Mouse (Mus musculus): ENCODE measurements around the gene Gm20547. TPM values are rescaled to one million over a fixed set of nuclear protein-coding genes. Genes with fewer than 3 reads are reported as not detected.
A peak's percentile ranks its signal among the peaks of the same experiment; 100 is the strongest.
"Not testable (repeated sequence)": the region's sequence is repeated elsewhere in the genome, so short reads cannot be mapped to it uniquely, and the experiment has no call there.

Gm20547 gene
- polyA plus RNA-seq, 1 experiment from 2014 or later: not detected

DNA sequence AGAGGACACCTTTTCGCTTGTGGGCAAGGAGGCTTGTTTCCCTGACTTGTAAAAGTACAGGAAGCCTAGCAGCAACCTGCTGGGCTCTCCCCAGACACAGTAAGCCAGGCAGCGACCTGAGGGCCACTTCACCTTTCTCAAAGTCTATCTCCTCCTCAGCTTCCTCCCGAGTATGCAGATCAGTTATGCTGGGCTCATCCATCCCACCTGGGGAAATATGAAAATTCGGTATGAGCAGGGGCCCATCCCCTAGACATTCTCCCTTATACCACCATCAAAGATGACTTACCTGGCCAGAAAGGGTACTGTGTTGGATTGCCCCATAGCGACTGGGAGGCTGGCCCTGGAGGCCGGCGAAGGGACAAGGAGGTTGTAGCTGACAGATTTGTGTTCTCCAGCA lies 34.2 kb downstream of the Gm20547 start:
- Histone ChIP-seq H3K27ac (no peak overlapping the region), H3K4me3 (no peak overlapping the region), H3K9ac (no peak overlapping the region), H3K27me3 (no peaks in the 10 kb centered on the region), H3K4me2 (no peak overlapping the region), H3K4me1 (peaks cover 20% of the 10 kb centered on the region), H3K9me3 (no peaks in the 10 kb centered on the region), H3K36me3 (peaks cover 53% of the 10 kb centered on the region)
- 91% methylated on average over 7 of the region's 7 CpGs for WGBS
- ATAC-seq (ENCODE audit: borderline replicate concordance, extremely low read depth, low FRiP score, low TSS enrichment): no peak

DNA sequence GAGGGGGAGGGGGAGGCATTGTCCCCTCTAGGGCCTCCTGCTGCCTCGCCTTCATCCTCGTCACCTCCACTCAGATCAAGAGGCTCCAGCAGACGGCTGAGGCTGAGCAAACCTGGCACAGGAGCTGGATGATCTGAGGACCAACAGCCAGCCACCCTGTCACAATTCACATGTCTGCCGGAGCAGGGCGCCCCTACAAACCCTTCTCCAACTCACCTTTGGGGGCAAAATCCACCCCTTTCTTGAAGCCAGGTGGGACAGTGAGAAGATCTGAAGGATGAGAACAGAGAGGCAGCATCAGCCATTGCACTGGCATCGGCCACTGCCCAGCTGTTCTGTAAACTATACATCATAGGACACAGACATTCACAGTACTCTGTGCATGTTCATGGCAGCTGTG lies 34.6 kb downstream of the Gm20547 start:
- no peaks in the 10 kb centered on the region for H3K9me3 ChIP-seq
- H3K4me2 ChIP-seq: no peak overlapping the region
- WGBS: 84% methylated on average over 6 of the region's 6 CpGs
- H3K9ac ChIP-seq: no peak overlapping the region
- peaks cover 20% of the 10 kb centered on the region for H3K4me1 ChIP-seq
- H3K27ac ChIP-seq: no peak overlapping the region
- ATAC-seq (ENCODE audit: borderline replicate concordance, extremely low read depth, low FRiP score, low TSS enrichment): no peak
- no peak overlapping the region for H3K4me3 ChIP-seq
- H3K27me3 ChIP-seq: no peaks in the 10 kb centered on the region
- H3K36me3 ChIP-seq: peaks cover 53% of the 10 kb centered on the region

DNA sequence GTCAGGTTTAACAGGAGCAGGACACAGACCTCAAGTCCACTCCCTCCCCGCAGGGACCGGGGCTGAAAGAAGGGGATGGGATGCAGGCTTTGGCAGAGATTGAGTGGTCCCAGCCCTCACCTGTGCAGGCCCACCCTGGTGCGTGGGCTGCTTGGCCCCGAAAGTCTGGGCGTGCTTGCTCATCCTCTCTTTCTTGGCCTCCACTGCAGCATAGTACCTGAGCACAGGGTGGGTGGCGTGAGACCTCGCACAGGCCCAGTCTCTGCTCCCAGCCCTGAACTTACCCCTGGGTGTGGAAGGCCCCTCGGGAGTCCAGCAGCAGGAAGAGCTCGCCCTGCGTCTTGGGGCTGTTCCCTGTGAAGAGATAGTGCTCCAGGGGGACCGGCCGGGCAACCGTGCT lies 37.0 kb downstream of the Gm20547 start:
- no peak overlapping the region for H3K9ac ChIP-seq
- WGBS: 90% methylated on average over 13 of the region's 13 CpGs
- ATAC-seq (ENCODE audit: borderline replicate concordance, extremely low read depth, low FRiP score, low TSS enrichment): no peak
- no peak overlapping the region for H3K4me2 ChIP-seq
- H3K27ac ChIP-seq: no peak overlapping the region
- H3K36me3 ChIP-seq: peaks cover 71% of the 10 kb centered on the region
- H3K9me3 ChIP-seq: no peaks in the 10 kb centered on the region
- H3K27me3 ChIP-seq: no peaks in the 10 kb centered on the region
- no peak overlapping the region for H3K4me3 ChIP-seq
- peaks cover 7% of the 10 kb centered on the region for H3K4me1 ChIP-seq

DNA sequence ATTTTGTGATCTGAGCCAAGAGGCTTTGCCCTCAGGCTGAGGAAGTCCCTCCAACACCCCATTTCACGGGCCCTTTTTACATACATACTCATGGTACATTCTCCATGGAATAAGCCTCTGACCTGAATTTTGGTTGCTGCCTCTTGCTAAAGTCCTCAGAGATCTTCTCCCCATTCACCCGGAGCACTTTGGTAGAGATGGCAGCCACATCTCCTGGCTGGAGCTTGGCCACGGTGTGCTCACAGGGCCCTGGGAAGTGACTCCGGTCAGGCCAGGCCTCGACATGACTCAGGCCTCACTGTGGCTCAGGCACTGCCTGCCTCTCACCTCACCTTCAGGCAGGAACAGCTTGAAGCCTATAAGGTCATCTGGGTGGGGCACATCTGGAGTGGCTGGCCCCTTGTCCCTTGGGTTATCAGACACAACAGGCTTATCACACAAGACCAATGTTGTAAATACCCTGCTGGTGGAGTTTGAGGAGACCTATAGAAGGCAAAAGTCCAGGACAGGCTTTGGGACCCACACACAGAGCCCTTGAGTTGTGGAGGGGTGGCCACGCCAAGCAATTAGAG lies 41.0 kb downstream of the Gm20547 start:
- Histone ChIP-seq H3K36me3 (peaks cover 62% of the 10 kb centered on the region), H3K4me3 (no peak overlapping the region), H3K9me3 (no peaks in the 10 kb centered on the region), H3K4me2 (no peak overlapping the region), H3K9ac (no peak overlapping the region), H3K27ac (no peak overlapping the region), H3K4me1 (peaks cover 14% of the 10 kb centered on the region), H3K27me3 (no peaks in the 10 kb centered on the region)
- no peak for ATAC-seq (ENCODE audit: borderline replicate concordance, extremely low read depth, low FRiP score, low TSS enrichment)
- 83% methylated on average over 6 of the region's 6 CpGs for WGBS

DNA sequence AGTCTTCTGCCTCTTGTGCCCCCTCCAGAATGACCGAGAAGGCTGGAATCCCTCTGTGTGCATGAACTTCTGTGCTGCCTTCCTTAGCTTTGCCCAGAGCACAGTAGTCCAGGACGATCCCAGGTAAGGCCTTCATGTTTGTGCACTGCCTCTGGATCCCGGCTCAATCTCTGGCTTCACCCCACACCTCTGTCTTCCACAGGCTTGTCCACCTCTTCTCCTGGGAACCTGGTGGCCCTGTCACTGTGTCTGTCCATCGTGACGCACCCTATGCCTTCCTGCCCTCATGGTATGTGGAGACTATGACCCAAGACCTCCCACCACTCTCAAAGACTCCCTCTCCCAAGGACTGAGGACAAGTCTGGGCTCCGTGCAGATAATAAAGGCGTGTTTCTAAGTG lies 43.1 kb downstream of the Gm20547 start:
- H3K9me3 ChIP-seq: no peaks in the 10 kb centered on the region
- no peak overlapping the region for H3K27ac ChIP-seq
- 83% methylated on average over 7 of the region's 7 CpGs for WGBS
- ATAC-seq (ENCODE audit: borderline replicate concordance, extremely low read depth, low FRiP score, low TSS enrichment): no peak
- H3K4me1 ChIP-seq: peaks cover 18% of the 10 kb centered on the region
- peaks cover 43% of the 10 kb centered on the region for H3K36me3 ChIP-seq
- H3K4me2 ChIP-seq: peak overlapping the region; percentile 6; the same call in 1 of the 2 replicates
- H3K9ac ChIP-seq: no peak overlapping the region
- H3K4me3 ChIP-seq: no peak overlapping the region
- no peaks in the 10 kb centered on the region for H3K27me3 ChIP-seq

DNA sequence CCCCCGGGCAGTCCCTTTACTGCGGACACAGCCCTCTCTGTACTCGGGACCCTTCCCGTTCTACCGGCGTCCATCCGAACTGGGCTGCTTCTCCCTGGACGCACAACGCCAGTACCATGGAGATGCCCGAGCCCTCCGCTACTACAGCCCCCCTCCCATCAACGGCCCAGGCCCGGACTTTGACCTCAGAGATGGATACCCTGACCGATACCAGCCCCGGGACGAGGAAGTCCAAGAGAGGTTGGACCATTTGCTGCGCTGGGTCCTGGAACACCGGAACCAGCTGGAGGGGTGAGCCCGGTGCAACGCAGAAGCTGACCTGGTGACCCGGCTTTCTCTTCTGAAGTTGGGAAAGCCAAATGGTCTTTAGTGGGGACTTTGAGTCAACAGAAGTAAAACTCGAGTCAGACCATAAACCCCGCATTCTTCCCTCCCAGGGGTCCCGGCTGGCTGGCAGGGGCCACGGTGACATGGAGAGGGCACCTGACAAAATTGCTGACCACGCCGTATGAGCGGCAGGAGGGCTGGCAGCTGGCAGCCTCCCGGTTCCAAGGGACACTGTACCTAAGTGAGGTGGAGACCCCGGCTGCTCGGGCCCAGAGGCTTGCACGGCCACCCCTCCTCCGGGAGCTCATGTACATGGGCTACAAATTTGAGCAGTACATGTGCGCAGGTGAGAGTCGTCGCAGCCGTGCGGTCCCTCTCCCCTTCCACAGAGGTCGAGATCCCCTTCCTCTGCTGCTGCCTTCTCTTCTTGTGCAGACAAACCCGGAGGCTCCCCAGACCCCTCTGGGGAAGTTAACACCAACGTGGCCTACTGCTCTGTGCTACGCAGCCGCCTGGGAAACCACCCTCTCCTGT lies 44.1 kb downstream of the Gm20547 start:
- Histone ChIP-seq H3K9ac (peak overlapping the region; percentile 65), H3K27ac (peak overlapping the region; percentile 69; the same call in 1 of the 2 replicates), H3K4me3 (peak overlapping the region; percentile 89), H3K4me1 (peaks cover 18% of the 10 kb centered on the region), H3K9me3 (no peaks in the 10 kb centered on the region), H3K36me3 (peaks cover 43% of the 10 kb centered on the region), H3K4me2 (peak overlapping the region; percentile 99), H3K27me3 (no peaks in the 10 kb centered on the region)
- WGBS: 33% methylated on average over 43 of the region's 43 CpGs
- ATAC-seq (ENCODE audit: borderline replicate concordance, extremely low read depth, low FRiP score, low TSS enrichment): peak; percentile 2; the same call in 1 of the 2 replicates

DNA sequence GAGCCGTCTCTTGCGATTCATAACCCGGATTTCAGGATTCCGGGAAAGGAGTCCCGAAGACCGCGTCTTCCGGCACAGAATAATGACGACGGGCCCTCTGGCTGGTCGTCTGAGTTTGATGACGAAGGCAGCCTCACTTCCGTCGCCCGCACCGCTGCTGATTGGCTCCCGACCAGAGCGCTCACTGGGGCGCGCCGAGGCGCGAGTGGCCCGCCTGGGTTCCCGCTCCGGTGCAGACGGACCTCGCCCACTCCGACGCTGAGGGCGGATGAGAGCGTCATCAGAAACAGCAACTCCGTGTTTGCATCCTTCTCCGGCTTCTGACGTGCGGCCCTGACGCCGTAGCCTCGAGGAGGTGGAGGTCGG lies 45.0 kb downstream of the Gm20547 start, which contains the start of the genes Stk19 and Dxo:
Stk19 (minus strand) TSS at position 90 of the 366 bp plus-strand sequence.
Dxo (plus strand) TSS at position 164 of the 366 bp plus-strand sequence.
- Histone ChIP-seq H3K4me1 (peaks cover 18% of the 10 kb centered on the region), H3K9me3 (no peaks in the 10 kb centered on the region), H3K9ac (peak within 1 kb of the TSS; percentile 65), H3K4me2 (peak within 1 kb of the TSS; percentile 99), H3K27ac (peak within 1 kb of the TSS; percentile 69), H3K4me3 (peak within 1 kb of the TSS; percentile 89), H3K36me3 (peaks cover 38% of the 10 kb centered on the region), H3K27me3 (no peaks in the 10 kb centered on the region)
- ATAC-seq (ENCODE audit: borderline replicate concordance, extremely low read depth, low FRiP score, low TSS enrichment): peak; percentile 91
- under 1% methylated on average over 40 of the region's 40 CpGs for WGBS

DNA sequence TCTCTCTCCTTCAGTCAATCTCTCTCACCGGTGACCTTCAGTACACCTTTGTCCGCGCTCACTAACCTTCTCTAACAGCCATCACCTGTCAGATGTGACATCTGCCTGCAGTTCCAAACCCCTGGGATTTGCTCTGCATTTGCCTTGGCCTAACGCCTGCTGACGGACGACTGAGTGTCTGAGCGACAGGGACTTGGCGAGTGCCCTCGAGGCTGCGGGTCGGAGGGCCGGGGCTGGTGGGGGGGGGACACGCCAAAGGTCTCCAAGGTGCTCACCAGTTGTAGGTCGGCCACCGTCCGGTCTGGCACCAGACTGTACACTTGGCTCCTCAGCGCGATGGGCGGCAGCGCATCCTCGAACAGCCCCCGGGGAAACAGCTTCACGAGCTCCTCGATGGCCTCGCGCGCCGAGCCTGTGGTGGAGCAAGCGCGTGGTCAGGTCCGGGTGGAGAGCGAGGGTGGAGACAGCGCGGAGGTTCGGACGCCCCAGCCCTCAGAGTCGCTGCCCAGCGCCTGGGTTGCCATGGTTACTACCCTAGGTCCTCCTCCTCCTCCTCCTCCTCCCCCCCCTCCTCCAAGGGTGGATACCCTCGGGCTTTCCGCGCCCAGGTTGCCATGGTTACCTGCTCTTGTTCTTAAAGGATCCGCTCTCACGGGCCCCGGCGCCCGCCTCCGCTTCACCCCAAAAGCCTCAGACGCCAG lies 45.5 kb downstream of the Gm20547 start:
- no peaks in the 10 kb centered on the region for H3K9me3 ChIP-seq
- peak overlapping the region; percentile 63 for H3K9ac ChIP-seq
- peak overlapping the region; percentile 89 for H3K4me3 ChIP-seq
- peak overlapping the region; percentile 99 for H3K4me2 ChIP-seq
- 3% methylated on average over 48 of the region's 48 CpGs for WGBS
- H3K27ac ChIP-seq: peak overlapping the region; percentile 69
- H3K27me3 ChIP-seq: no peaks in the 10 kb centered on the region
- H3K36me3 ChIP-seq: peaks cover 35% of the 10 kb centered on the region
- H3K4me1 ChIP-seq: peaks cover 18% of the 10 kb centered on the region
- ATAC-seq (ENCODE audit: borderline replicate concordance, extremely low read depth, low FRiP score, low TSS enrichment): peak; percentile 74

DNA sequence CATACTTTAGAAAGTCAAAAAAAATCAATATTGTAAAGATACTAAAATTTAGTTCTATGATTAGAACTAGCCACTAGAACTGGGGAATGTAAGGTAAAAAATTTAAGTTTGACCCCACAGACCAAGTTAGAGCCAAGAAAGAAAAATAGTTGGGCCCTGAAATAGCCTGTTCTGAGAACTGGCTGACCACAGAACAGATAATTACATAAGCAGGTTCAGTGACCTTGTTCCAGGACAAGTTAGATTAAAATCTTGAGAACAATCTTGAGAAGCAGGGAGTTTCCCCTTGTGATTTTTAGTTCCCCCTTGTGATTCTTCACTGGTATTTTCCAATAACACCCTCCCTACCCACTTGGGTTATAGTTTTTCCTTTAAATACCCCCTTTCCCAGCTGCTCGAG lies 51.1 kb downstream of the Gm20547 start:
- H3K27me3 ChIP-seq; ATAC-seq (ENCODE audit: borderline replicate concordance, extremely low read depth, low FRiP score, low TSS enrichment); H3K4me3 ChIP-seq; H3K9ac ChIP-seq; H3K4me1 ChIP-seq; H3K4me2 ChIP-seq; H3K27ac ChIP-seq; H3K9me3 ChIP-seq: not testable (repeated sequence)
- H3K36me3 ChIP-seq: peaks cover 40% of the 10 kb centered on the region
- WGBS: 84% methylated on average over 1 of the region's 1 CpGs

DNA sequence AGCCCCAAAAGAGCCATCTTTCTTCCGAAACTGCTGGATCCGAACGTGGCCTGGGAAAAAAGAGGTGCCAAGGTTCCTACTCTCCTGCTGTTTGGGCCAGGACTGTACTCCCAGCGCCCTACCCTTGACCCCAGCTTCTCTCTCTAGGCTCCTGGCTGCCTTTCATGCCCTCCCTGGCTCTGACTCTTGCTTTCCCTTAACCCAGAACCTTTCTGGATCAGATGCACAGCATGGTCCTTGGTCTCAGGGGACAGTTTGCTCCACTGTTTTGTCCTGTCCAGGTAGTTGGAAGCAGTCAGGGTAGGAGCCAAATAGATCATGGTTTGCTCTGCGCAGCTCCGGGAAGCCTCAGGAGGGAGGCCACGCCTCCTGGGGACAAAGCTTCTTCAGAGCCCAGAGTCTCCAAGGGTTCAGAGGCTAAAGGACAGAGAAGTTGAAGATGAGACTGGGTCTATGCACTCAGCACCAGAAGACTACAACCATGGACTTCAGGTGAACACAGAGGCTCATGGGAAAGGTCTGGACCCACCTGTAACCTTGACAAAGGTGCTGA lies 66.9 kb downstream of the Gm20547 start:
- Histone ChIP-seq H3K36me3 (no peaks in the 10 kb centered on the region), H3K9ac (no peak overlapping the region), H3K27me3 (no peaks in the 10 kb centered on the region), H3K9me3 (no peaks in the 10 kb centered on the region), H3K4me3 (no peak overlapping the region), H3K27ac (no peak overlapping the region), H3K4me1 (no peaks in the 10 kb centered on the region), H3K4me2 (no peak overlapping the region)
- ATAC-seq (ENCODE audit: borderline replicate concordance, extremely low read depth, low FRiP score, low TSS enrichment): no peak
- 79% methylated on average over 7 of the region's 7 CpGs for WGBS

DNA sequence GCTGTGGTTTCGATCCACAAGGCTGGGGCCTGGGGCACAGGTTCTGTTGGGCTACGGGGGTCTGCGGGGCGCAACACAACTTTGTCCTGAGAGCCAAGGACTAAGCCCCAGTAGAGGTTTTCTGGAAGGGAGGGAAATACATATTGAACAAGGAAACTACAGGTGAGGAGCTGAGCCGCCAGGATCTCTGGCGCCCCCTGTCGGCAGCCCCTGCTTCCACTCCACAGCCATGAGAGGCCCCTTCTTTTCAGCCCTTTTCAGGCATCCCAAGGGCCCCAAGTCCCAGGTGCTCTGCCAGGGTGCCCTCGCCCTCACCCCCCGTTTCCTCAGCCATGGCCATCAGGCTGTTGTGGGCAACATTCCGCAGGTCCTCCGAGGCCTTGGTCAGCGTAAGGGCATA lies 68.1 kb downstream of the Gm20547 start:
- not testable (repeated sequence) for H3K4me2 ChIP-seq; ATAC-seq (ENCODE audit: borderline replicate concordance, extremely low read depth, low FRiP score, low TSS enrichment); H3K27ac ChIP-seq; H3K9me3 ChIP-seq; H3K27me3 ChIP-seq; H3K4me3 ChIP-seq; H3K9ac ChIP-seq; H3K36me3 ChIP-seq; H3K4me1 ChIP-seq
- 53% methylated on average over 12 of the region's 12 CpGs for WGBS

Measured in lung, embryonic 15.5 days (tissue).